Mouse (Mus musculus): Measurements from ENCODE around the gene Slc25a12.

- TF ChIP-seq POLR2A (IDR thresholded peaks at IDR 0.05; ENCODE audit: control insufficient read depth, extremely low read depth, insufficient read depth, low read length, poor library complexity) (no peak), CTCF (IDR thresholded peaks at IDR 0.05; ENCODE audit: borderline replicate concordance, control insufficient read depth, extremely low read depth, insufficient read depth, low read length, poor library complexity) (no peak)
Measured at GRCm38 (mm10) chr2:71278791-71279775, 88.5 kb downstream of the Slc25a12 start.

Measured in thymus, adult 2 months (tissue).